Mouse (Mus musculus): ENCODE data around the gene Bloc1s3.

- no peak for TF ChIP-seq CTCF (IDR thresholded peaks at IDR 0.05; ENCODE audit: low read depth, low read length)
- TF ChIP-seq GATA1 (IDR thresholded peaks at IDR 0.05; ENCODE audit: borderline replicate concordance, low read length) = no peak
- no peak for TF ChIP-seq POLR2AphosphoS5 (IDR thresholded peaks at IDR 0.05; ENCODE audit: insufficient replicate concordance, low read depth, low read length)
Observed at GRCm38 (mm10) chr7:19506969-19507611, 1.1 kb downstream of the Bloc1s3 start.
